Mouse (Mus musculus) C2C12 (cell line): ENCODE results near the gene Phldb1. TPM values are rescaled to one million over a fixed set of nuclear protein-coding genes. Genes with fewer than 3 reads are reported as not detected.

Experiments
- H3K27me3 ChIP-seq: one replicate; pipeline ENCODE4 v1.6.1; 2011; ENCODE audit not compliant: control insufficient read depth, insufficient read depth, insufficient read length
- H3K36me3 ChIP-seq: one replicate; pipeline ENCODE4 v1.6.1; 2011; ENCODE audit not compliant: control insufficient read depth, insufficient read depth
- H3K4me3 ChIP-seq: one replicate; pipeline ENCODE4 v1.5.1; 2011; ENCODE audit warnings: mild to moderate bottlenecking, control low read depth; ENCODE audit not compliant: poor library complexity, insufficient read depth, severe bottlenecking
- H3K79me2 ChIP-seq: one replicate; pipeline ENCODE4 v1.6.1; 2011; ENCODE audit not compliant: control insufficient read depth, insufficient read depth
- H3K79me3 ChIP-seq: one replicate; pipeline ENCODE4 v1.6.1; 2011; ENCODE audit warnings: low read depth, control low read depth
- H3ac ChIP-seq: one replicate; pipeline ENCODE3; 2011; ENCODE audit warnings: low read depth; ENCODE audit not compliant: control insufficient read depth, insufficient read length
- CEBPB ChIP-seq: IDR thresholded peaks from one replicate; pipeline ENCODE4 v1.6.1; 2011; ENCODE audit warnings: low read depth, mild to moderate bottlenecking, control low read depth, moderate library complexity
- CTCF ChIP-seq: IDR thresholded peaks from one replicate; pipeline ENCODE4 v1.5.1; 2011; ENCODE audit not compliant: control insufficient read depth, insufficient read depth, insufficient read length
- FOSL1 ChIP-seq: IDR thresholded peaks from one replicate; pipeline ENCODE4 v1.8.0; 2011; ENCODE audit warnings: mild to moderate bottlenecking, low read length; ENCODE audit not compliant: poor library complexity, insufficient read depth, severe bottlenecking
- MAX ChIP-seq: IDR thresholded peaks from one replicate; pipeline ENCODE4 v1.6.1; 2011; ENCODE audit warnings: mild to moderate bottlenecking, control low read depth
- MYOD1 ChIP-seq: IDR thresholded peaks from one replicate; pipeline ENCODE4 v1.6.1; 2011; ENCODE audit warnings: low read depth; ENCODE audit not compliant: control insufficient read depth, insufficient read length
- MYOG ChIP-seq: IDR thresholded peaks from one replicate; pipeline ENCODE4 v1.6.1; 2011; ENCODE audit not compliant: control insufficient read depth, insufficient read length; ENCODE audit errors: extremely low read depth
- USF1 ChIP-seq: IDR thresholded peaks from one replicate; pipeline ENCODE4 v1.6.1; 2011; ENCODE audit warnings: low read depth, mild to moderate bottlenecking, control low read depth, moderate library complexity
- polyA plus RNA-seq: library from polyadenylated mRNA; unstranded; fragments of >200 nt; fragmentation: generic; extraction: Trizol; gene quantifications from one replicate; pipeline ENCODE4 v1.2.1, GENCODE M21; 2012; ENCODE audit warnings: missing spikeins

Phldb1 gene
- polyA plus RNA-seq, 1 experiment = 96.8 TPM

GRCm38 (mm10) chr9:44713574-44713973, 21.4 kb downstream of the Phldb1 start:
- peaks cover 17% of the 10 kb centered on the region for H3K79me2 ChIP-seq
- H3K4me3 ChIP-seq = no peak overlapping the region
- H3K27me3 ChIP-seq = no peaks in the 10 kb centered on the region
- no peak overlapping the region for H3ac ChIP-seq
- peaks cover 58% of the 10 kb centered on the region for H3K36me3 ChIP-seq
- TF ChIP-seq MYOG = no peak
- no peak for TF ChIP-seq MAX
- no peak for TF ChIP-seq MYOD1
- TF ChIP-seq FOSL1 = no peak
- TF ChIP-seq USF1 = no peak
- no peak for TF ChIP-seq CEBPB
- TF ChIP-seq CTCF = no peak
- peaks cover 7% of the 10 kb centered on the region for H3K79me3 ChIP-seq

- no peak for TF ChIP-seq MYOD1
- TF ChIP-seq MAX = no peak
- no peak for TF ChIP-seq CTCF
- no peak for TF ChIP-seq USF1
- TF ChIP-seq MYOG = no peak
- TF ChIP-seq CEBPB = no peak
- TF ChIP-seq FOSL1 = no peak
These were observed 21.9 kb downstream of the Phldb1 start for GRCm38 (mm10) chr9:44713080-44713479.

GRCm38 (mm10) chr9:44711602-44712001, 23.4 kb downstream of the Phldb1 start:
- H3ac ChIP-seq = no peak overlapping the region
- H3K4me3 ChIP-seq = no peak overlapping the region
- H3K27me3 ChIP-seq = no peaks in the 10 kb centered on the region
- peaks cover 2% of the 10 kb centered on the region for H3K79me3 ChIP-seq
- H3K36me3 ChIP-seq = peaks cover 64% of the 10 kb centered on the region
- H3K79me2 ChIP-seq = peaks cover 17% of the 10 kb centered on the region
- TF ChIP-seq USF1 = no peak
- TF ChIP-seq MYOG = no peak
- TF ChIP-seq FOSL1 = no peak
- no peak for TF ChIP-seq CTCF
- no peak for TF ChIP-seq MAX

More at GRCm38 (mm10) chr9:44713080-44713479, 21.9 kb downstream of the Phldb1 start:
- Histone ChIP-seq H3ac (no peak overlapping the region), H3K27me3 (no peaks in the 10 kb centered on the region), H3K36me3 (peaks cover 56% of the 10 kb centered on the region), H3K79me3 (peaks cover 2% of the 10 kb centered on the region), H3K4me3 (no peak overlapping the region), H3K79me2 (peaks cover 17% of the 10 kb centered on the region)

- peaks cover 72% of the 10 kb centered on the region for H3K36me3 ChIP-seq
- TF ChIP-seq FOSL1 (no peak), CTCF (no peak), MAX (no peak), MYOD1 (no peak), USF1 (no peak), CEBPB (no peak), MYOG (no peak)
These were observed 24.8 kb downstream of the Phldb1 start for GRCm38 (mm10) chr9:44710213-44710612.

GRCm38 (mm10) chr9:44709600-44709999, 25.4 kb downstream of the Phldb1 start:
- H3K79me2 ChIP-seq = peaks cover 12% of the 10 kb centered on the region
- H3K79me3 ChIP-seq = peaks cover under 1% of the 10 kb centered on the region
- no peak overlapping the region for H3K4me3 ChIP-seq
- peaks cover 71% of the 10 kb centered on the region for H3K36me3 ChIP-seq
- H3K27me3 ChIP-seq = no peaks in the 10 kb centered on the region
- no peak overlapping the region for H3ac ChIP-seq
- no peak for TF ChIP-seq MAX
- TF ChIP-seq CTCF = peak; percentile 64
- TF ChIP-seq USF1 = no peak
- no peak for TF ChIP-seq CEBPB
- TF ChIP-seq FOSL1 = no peak
- no peak for TF ChIP-seq MYOG

More at GRCm38 (mm10) chr9:44710213-44710612, 24.8 kb downstream of the Phldb1 start:
- H3K79me2 ChIP-seq = peaks cover 17% of the 10 kb centered on the region
- H3K27me3 ChIP-seq = no peaks in the 10 kb centered on the region
- no peak overlapping the region for H3K4me3 ChIP-seq
- peaks cover 2% of the 10 kb centered on the region for H3K79me3 ChIP-seq
- H3ac ChIP-seq = no peak overlapping the region

GRCm38 (mm10) chr9:44708925-44709324, 26.1 kb downstream of the Phldb1 start:
- Histone ChIP-seq H3K79me3 (no peaks in the 10 kb centered on the region), H3ac (no peak overlapping the region), H3K36me3 (peaks cover 69% of the 10 kb centered on the region), H3K4me3 (no peak overlapping the region), H3K27me3 (no peaks in the 10 kb centered on the region), H3K79me2 (peaks cover 7% of the 10 kb centered on the region)
- no peak for TF ChIP-seq MYOG
- TF ChIP-seq CTCF = no peak
- no peak for TF ChIP-seq CEBPB
- no peak for TF ChIP-seq MYOD1
- TF ChIP-seq MAX = no peak
- no peak for TF ChIP-seq FOSL1
- TF ChIP-seq USF1 = no peak
